Mouse (Mus musculus) midbrain, embryonic 15.5 days (tissue): ENCODE results near the gene Pth2. TPM values are rescaled to one million over a fixed set of nuclear protein-coding genes. Genes with fewer than 3 reads are reported as not detected.
A peak's percentile ranks its signal among the peaks of the same experiment; 100 is the strongest.

Source experiments
- ATAC-seq: fragments of 200-750 bp; cut with Nextera tagmentation; replicated peaks from 2 replicates; pipeline ENCODE4 v1.8.0; 2017; ENCODE audit warnings: moderate TSS enrichment
- H3K27ac ChIP-seq: fragments of 300-500 bp; sonication (generic); 2 replicates; pipeline ENCODE4 v1.5.1; 2015; ENCODE audit warnings: mild to moderate bottlenecking, inconsistent platforms
- H3K27me3 ChIP-seq: fragments of 300-500 bp; sonication (generic); replicated peaks from 2 replicates; pipeline ENCODE4 v1.6.1; 2015; ENCODE audit warnings: inconsistent platforms
- H3K36me3 ChIP-seq: fragments of 300-500 bp; sonication (generic); replicated peaks from 2 replicates; pipeline ENCODE4 v1.6.1; 2015; ENCODE audit warnings: inconsistent platforms
- H3K4me1 ChIP-seq: fragments of 300-500 bp; sonication (generic); 2 replicates; pipeline ENCODE4 v1.6.1; 2015; ENCODE audit warnings: inconsistent platforms
- H3K4me2 ChIP-seq: fragments of 300-500 bp; sonication (generic); 2 replicates; pipeline ENCODE4 v1.6.1; 2015; ENCODE audit warnings: inconsistent platforms, mild to moderate bottlenecking, moderate library complexity
- H3K4me3 ChIP-seq: fragments of 300-500 bp; sonication (generic); 2 replicates; pipeline ENCODE4 v1.5.1; 2015; ENCODE audit warnings: mild to moderate bottlenecking, inconsistent platforms
- H3K9ac ChIP-seq: fragments of 300-500 bp; sonication (generic); 2 replicates; pipeline ENCODE4 v1.6.1; 2015; ENCODE audit warnings: mild to moderate bottlenecking, inconsistent platforms
- H3K9me3 ChIP-seq: fragments of 300-500 bp; sonication (generic); 2 replicates; pipeline ENCODE4 v1.6.1; 2016; ENCODE audit warnings: inconsistent platforms
- WGBS: fragments of 180-500 bp; shearing (Covaris S2); methylation state at CpG from one replicate; pipeline ENCODE4 v1.1.7; 2015; ENCODE audit warnings: mixed read lengths; 5-methylcytosine and 5-hydroxymethylcytosine counted together
- microRNA-seq: library from miRNA; unstranded; fragments of <30 nt; microRNA quantifications from one replicate; pipeline ENCODE4, GENCODE M21; 2016
- polyA plus RNA-seq: library from polyadenylated mRNA; unstranded; fragments of >200 nt; fragmentation: Nextera tagmentation; extraction: Ambion mirVana; gene quantifications from 2 replicates; pipeline ENCODE4 v1.2.1, GENCODE M21; 2015

Pth2 gene
- polyA plus RNA-seq, 1 experiment from 2014 or later: 0.93 TPM

DNA sequence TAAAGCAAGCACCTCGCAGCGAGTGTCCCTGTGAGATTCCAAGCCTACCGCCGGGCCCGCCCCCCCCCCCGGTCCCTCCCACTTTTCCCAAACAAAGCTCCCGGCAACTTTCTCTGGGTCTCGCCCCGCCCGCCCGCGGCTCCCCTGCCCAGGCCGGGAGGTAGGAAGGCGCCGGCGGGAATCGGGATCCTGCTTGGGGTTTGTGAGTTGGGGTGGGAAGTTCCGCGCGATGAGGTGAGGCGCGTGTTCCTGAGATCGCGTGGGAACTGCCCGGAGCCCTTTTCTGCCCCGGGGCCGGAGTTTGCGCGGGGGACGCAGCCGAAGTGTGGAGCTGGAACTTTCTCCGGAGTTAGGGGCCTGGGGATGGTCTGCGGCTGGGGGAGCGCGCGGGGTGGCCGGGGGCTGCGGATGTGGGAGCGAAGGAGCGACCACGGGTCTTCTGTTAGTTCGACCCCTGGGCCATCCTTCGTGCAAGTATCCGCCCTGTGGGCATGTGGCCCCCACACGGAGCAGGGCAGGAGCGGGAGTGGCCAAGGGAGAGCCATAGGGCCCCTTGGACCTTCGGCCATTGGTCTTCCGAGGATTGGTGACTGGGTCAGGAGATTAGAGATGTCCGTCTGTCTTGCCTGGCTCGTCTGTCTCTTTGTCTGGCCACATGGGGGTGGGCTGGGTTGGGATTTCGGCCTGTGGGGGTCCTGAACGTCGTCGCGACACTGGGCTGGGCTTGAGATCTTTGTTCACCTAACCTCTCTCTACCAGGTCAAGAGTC is 35.1 kb downstream of the Pth2 start, which contains the start of gene Tead2:
Gene Tead2 (plus strand): TSS at position 81 of the 769 bp plus-strand sequence.
- Histone ChIP-seq H3K9me3 (no peaks in the 10 kb centered on the region), H3K36me3 (no peaks in the 10 kb centered on the region), H3K4me1 (peaks cover 19% of the 10 kb centered on the region), H3K4me3 (peak within 1 kb of the TSS; percentile 42), H3K9ac (peak within 1 kb of the TSS; percentile 43), H3K27ac (peak within 1 kb of the TSS; percentile 71), H3K27me3 (peaks cover 15% of the 10 kb centered on the region), H3K4me2 (peak within 1 kb of the TSS; percentile 63)
- 2% methylated on average over 54 of the region's 55 CpGs for WGBS
- peak; percentile 43 for ATAC-seq

DNA sequence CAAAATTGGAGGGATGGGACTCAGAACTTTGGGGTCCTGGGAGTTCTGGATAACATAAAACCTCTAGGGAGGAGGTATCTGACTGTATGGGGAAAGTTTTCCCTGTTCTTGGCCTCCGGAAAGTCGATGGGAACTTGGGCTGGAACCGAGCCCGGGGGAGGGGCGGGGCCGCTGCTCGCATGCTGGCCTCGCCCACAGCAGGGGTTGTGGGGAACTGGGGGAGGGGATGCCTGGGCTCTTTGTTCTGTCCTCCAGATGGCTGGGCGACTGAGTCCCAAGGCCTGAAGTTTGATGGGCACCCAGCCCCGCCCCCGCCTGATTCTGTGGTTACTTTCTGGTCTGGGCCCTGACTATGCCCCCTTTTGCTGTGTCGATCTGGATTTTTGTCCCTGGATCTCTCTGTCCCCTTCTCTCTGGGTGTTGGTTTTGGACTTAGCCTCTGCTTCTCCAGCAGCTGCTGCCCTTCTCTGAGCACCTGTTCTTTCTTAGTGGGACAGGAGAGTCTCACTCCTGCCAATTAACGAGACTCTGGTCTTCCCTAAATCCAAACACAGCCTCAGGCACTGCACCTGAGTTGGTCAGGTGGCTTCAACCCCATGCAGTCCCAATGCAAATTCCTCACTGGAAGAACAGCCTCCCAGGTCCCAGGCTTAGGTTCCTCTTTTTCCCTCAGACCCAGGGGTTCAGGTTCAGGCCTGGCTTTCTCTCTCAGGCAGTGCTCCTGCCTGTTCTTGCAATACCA is 35.8 kb downstream of the Pth2 start:
- H3K36me3 ChIP-seq: no peaks in the 10 kb centered on the region
- 1% methylated on average over 13 of the region's 13 CpGs for WGBS
- peak; percentile 55; the same call in 1 of the 2 replicates for ATAC-seq
- peaks cover 19% of the 10 kb centered on the region for H3K4me1 ChIP-seq
- H3K27me3 ChIP-seq: peaks cover 7% of the 10 kb centered on the region
- peak overlapping the region; percentile 63 for H3K4me2 ChIP-seq
- H3K9me3 ChIP-seq: no peaks in the 10 kb centered on the region
- H3K9ac ChIP-seq: peak overlapping the region; percentile 43
- peak overlapping the region; percentile 42 for H3K4me3 ChIP-seq
- peak overlapping the region; percentile 71 for H3K27ac ChIP-seq

DNA sequence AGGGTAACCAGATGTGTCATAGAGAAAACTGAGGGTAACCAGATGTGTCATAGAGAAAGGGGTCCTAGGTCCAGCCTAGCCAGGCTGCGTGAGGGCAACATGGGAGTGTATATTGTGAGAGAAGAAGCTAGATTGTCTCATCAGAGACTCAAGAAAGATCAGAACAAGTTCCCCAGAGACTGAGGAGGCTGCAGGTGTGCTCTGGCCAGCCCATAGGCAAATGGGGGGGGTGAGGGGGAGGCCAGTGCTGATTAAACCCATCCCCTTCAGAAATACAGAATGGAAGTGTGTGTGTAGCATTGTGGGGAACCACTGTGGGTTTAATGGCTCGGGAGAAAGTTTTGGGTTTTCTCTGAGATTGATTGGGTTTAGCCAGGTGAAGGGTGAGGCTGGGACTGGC is 40.9 kb downstream of the Pth2 start:
- H3K9ac ChIP-seq: no peak overlapping the region
- no peak overlapping the region for H3K4me2 ChIP-seq
- H3K9me3 ChIP-seq: no peaks in the 10 kb centered on the region
- no peaks in the 10 kb centered on the region for H3K27me3 ChIP-seq
- no peak overlapping the region for H3K27ac ChIP-seq
- no peak for ATAC-seq
- no peak overlapping the region for H3K4me3 ChIP-seq
- no peaks in the 10 kb centered on the region for H3K36me3 ChIP-seq
- WGBS: 94% methylated on average over 2 of the region's 2 CpGs
- peaks cover 6% of the 10 kb centered on the region; the same call in 1 of the 2 replicates for H3K4me1 ChIP-seq

DNA sequence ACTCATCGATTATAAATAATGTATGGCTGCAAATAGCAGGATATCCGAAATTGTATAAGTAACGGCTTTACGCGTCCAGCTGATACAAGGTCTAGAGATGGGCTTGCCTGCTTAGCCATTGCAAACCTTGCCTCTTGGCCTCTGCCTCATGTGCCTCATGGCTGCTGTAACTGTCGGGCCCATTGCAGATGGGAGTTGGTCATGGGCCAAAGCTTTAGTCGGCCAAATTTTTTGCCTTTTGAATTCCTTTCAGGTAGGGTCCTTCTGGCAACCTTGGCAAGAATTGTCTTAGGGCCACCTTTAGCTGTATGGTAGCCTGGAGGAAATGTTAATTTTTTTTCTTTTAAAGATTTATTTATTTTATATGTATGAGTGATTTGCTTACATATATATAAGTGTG is 44.0 kb downstream of the Pth2 start:
- Histone ChIP-seq H3K4me1 (no peaks in the 10 kb centered on the region), H3K27me3 (no peaks in the 10 kb centered on the region), H3K36me3 (no peaks in the 10 kb centered on the region), H3K4me2 (no peak overlapping the region), H3K9me3 (no peaks in the 10 kb centered on the region), H3K4me3 (no peak overlapping the region), H3K27ac (no peak overlapping the region), H3K9ac (no peak overlapping the region)
- ATAC-seq: no peak
- 96% methylated on average over 7 of the region's 7 CpGs for WGBS

DNA sequence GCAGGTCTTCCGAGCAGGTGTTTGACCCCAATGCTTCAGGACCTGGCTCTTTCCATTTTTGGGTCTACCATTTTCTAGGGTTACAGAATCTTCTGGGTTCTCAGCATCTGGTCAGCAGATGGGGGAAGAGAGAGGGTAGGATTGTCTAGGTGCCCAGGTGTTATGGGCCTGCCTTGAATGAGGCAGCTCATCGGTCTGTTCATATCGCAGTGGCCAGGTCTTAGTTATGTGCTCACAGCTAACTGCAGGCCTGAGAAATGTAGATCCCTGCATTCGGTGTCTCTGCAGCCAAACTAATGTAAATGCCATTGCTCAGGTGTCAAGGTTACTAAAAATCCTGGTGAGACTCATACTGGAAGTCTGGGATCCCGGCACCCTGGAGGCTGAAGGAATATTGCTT is 45.6 kb downstream of the Pth2 start:
- 96% methylated on average over 5 of the region's 5 CpGs for WGBS
- ATAC-seq: no peak
- Histone ChIP-seq H3K9me3 (no peaks in the 10 kb centered on the region), H3K36me3 (no peaks in the 10 kb centered on the region), H3K4me1 (no peaks in the 10 kb centered on the region), H3K4me3 (no peak overlapping the region), H3K9ac (no peak overlapping the region), H3K4me2 (no peak overlapping the region), H3K27ac (no peak overlapping the region), H3K27me3 (no peaks in the 10 kb centered on the region)

DNA sequence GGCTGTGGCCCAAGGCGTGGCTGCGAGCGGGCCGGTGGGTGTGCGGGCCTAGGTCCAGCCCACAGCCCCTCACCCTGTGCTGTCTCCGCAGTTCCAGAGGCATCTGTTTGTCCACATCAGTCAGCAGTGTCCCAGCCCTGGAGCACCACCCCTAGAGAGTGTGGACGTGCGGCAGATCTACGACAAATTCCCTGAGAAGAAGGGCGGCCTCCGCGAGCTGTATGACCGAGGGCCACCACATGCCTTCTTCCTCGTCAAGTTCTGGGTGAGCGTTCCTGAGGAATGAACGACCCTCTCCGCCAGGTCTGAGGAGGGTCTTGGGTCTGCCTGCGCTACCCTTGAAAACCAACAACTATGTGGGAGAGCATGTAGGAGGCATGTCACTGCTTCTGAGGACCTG is 47.8 kb downstream of the Pth2 start:
- no peak overlapping the region for H3K9ac ChIP-seq
- H3K27ac ChIP-seq: no peak overlapping the region
- H3K4me1 ChIP-seq: no peaks in the 10 kb centered on the region; the same call in 1 of the 2 replicates
- no peaks in the 10 kb centered on the region for H3K36me3 ChIP-seq
- H3K27me3 ChIP-seq: no peaks in the 10 kb centered on the region
- no peak overlapping the region for H3K4me2 ChIP-seq
- H3K9me3 ChIP-seq: no peaks in the 10 kb centered on the region
- H3K4me3 ChIP-seq: no peak overlapping the region
- ATAC-seq: no peak
- WGBS: 92% methylated on average over 18 of the region's 18 CpGs

DNA sequence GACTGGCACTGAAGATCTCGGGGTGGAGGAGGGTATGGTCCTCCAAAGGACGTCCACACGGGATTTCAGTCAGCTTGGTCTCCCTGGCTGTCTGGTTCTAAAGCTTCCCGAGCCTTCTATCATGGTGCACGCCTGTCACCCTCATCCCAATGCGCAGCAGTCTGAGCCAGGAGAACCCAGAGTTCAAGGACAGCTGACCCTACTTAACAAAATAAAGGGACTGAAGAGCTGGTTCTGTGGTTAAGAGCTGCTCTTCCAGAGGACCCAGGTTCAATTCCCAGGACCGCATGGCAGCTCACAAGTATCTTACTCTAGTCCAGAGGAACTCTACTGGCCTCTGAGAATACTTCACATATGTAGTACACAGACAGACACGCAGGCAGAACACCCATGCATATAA is 48.3 kb downstream of the Pth2 start:
- WGBS: 96% methylated on average over 8 of the region's 8 CpGs
- H3K4me2 ChIP-seq: no peak overlapping the region
- no peaks in the 10 kb centered on the region for H3K36me3 ChIP-seq
- H3K4me3 ChIP-seq: no peak overlapping the region
- no peak overlapping the region for H3K9ac ChIP-seq
- H3K4me1 ChIP-seq: peaks cover 5% of the 10 kb centered on the region
- no peaks in the 10 kb centered on the region for H3K9me3 ChIP-seq
- ATAC-seq: no peak
- H3K27me3 ChIP-seq: 0 out of 2 replicates have a peak, but pooled peaks cover 4% of the 10 kb centered on the region
- H3K27ac ChIP-seq: no peak overlapping the region

DNA sequence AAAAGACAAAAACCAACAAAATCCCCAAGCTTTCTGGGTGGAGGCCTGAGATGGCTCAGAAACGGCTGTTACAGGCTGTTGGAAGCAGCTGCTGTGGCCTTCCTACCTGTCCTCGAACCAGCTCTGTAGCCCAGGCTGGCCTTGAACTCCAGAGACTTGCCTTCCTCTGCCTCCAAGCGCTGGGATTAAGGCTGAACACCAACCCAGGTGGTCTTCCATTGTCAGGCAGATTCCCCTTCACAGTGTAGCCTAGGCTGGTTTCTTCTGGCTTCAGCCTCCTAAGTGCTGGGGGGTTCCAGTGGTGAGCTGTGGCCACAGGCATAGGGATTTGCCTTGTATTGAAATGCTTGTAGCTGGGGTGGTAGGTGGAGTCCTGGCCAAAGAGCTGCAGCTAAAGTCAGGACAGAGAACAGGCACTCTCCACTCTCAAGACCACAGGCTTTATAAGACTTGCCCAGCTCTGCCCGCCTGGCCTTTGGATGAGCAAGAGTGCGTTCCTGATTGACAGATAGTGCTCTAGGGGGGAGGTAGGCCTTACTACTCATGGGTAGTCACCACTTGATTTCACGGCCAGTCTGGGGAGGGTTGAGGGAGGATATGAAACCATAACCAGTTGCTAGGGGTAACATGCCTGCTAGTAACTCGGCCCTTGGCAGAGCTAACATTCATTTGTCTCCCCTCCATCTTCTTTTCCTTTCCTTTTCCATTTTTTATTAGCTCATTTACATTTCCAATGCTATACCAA is 48.8 kb downstream of the Pth2 start:
- H3K27ac ChIP-seq: no peak overlapping the region
- 85% methylated on average over 7 of the region's 7 CpGs for WGBS
- no peak overlapping the region for H3K9ac ChIP-seq
- H3K4me2 ChIP-seq: no peak overlapping the region
- H3K4me1 ChIP-seq: peaks cover 9% of the 10 kb centered on the region
- no peak overlapping the region for H3K4me3 ChIP-seq
- H3K36me3 ChIP-seq: no peaks in the 10 kb centered on the region
- no peaks in the 10 kb centered on the region for H3K9me3 ChIP-seq
- no peak for ATAC-seq
- H3K27me3 ChIP-seq: 0 out of 2 replicates have a peak, but pooled peaks cover 7% of the 10 kb centered on the region

DNA sequence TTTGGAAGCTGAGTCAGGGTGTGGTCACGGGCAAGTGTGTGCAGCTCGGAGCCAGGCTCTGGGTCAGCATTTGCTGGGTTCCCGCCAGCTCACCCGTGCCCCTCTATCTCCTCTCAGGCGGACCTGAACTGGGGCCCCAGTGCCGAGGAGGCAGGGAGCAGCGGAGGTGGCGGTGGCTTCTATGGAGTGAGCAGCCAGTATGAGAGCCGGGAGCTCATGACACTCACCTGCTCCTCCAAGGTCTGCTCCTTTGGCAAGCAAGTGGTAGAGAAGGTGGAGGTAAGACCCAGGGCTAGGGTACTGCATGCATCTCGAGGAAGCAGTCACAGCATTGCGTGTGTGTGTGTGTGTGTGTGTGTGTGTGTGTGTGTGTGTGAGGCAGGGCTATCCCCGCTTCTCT is 50.4 kb downstream of the Pth2 start:
- Histone ChIP-seq H3K27ac (no peak overlapping the region), H3K27me3 (0 out of 2 replicates have a peak, but pooled peaks cover 7% of the 10 kb centered on the region), H3K4me3 (no peak overlapping the region), H3K9me3 (no peaks in the 10 kb centered on the region), H3K4me2 (no peak overlapping the region), H3K9ac (no peak overlapping the region), H3K4me1 (peaks cover 16% of the 10 kb centered on the region), H3K36me3 (no peaks in the 10 kb centered on the region)
- 91% methylated on average over 12 of the region's 12 CpGs for WGBS
- no peak for ATAC-seq

Small RNA genes within 50 kb of the gene (microRNA-seq; reads per million reads assigned to microRNA genes)
- not detected for gene Mir7055

Other genes starting within 250 kb of the Pth2 start
- gene Tsks, start 237.8 kb upstream of the Pth2 start, polyA plus RNA-seq: 0.11 and 0.21 TPM in 2 replicates
- gene Cpt1c, start 206.1 kb upstream of the Pth2 start, polyA plus RNA-seq: 56.5 and 58.2 TPM in 2 replicates
- 697 and 717 TPM in 2 replicates for gene Prmt1, start 194.4 kb upstream of the Pth2 start, polyA plus RNA-seq
- 61.9 and 66.8 TPM in 2 replicates for gene Irf3, start 183.3 kb upstream of the Pth2 start, polyA plus RNA-seq
- 10.0 and 12.3 TPM in 2 replicates for gene Bcl2l12, start 182.3 kb upstream of the Pth2 start, polyA plus RNA-seq
- gene Scaf1, start 164.6 kb upstream of the Pth2 start, polyA plus RNA-seq: 54.5 and 56.7 TPM in 2 replicates
- gene Rras, start 163.0 kb upstream of the Pth2 start, polyA plus RNA-seq: 12.5 and 15.2 TPM in 2 replicates
- 16.2 and 18.1 TPM in 2 replicates for gene Prr12, start 128.1 kb upstream of the Pth2 start, polyA plus RNA-seq
- gene Nosip, start 118.6 kb upstream of the Pth2 start, polyA plus RNA-seq: 67.2 and 72.1 TPM in 2 replicates
- 15.7 and 15.9 TPM in 2 replicates for gene Prrg2, start 118.3 kb upstream of the Pth2 start, polyA plus RNA-seq
- gene Rcn3, start 88.8 kb upstream of the Pth2 start, polyA plus RNA-seq: 55.4 and 62.2 TPM in 2 replicates
- gene Fcgrt, start 77.1 kb upstream of the Pth2 start, polyA plus RNA-seq: 32.0 and 36.8 TPM in 2 replicates
- 742 and 762 TPM in 2 replicates for gene Rps11, start 56.6 kb upstream of the Pth2 start, polyA plus RNA-seq
- gene Rpl13a, start 52.2 kb upstream of the Pth2 start, polyA plus RNA-seq: 582 and 606 TPM in 2 replicates
- gene Gm45713, start 44.8 kb upstream of the Pth2 start, polyA plus RNA-seq: not detected in 2 replicates
- gene Flt3l, start 44.6 kb upstream of the Pth2 start, polyA plus RNA-seq: 2.1 and 2.3 TPM in 2 replicates
- 87.1 and 90.0 TPM in 2 replicates for gene Pih1d1, start 26.7 kb upstream of the Pth2 start, polyA plus RNA-seq
- gene Aldh16a1, start 26.4 kb upstream of the Pth2 start, polyA plus RNA-seq: 16.1 and 19.8 TPM in 2 replicates
- gene Slc17a7, start 17.0 kb upstream of the Pth2 start, polyA plus RNA-seq: 0.59 and 1.0 TPM in 2 replicates
- not detected in 2 replicates for gene Gfy, start 1.4 kb upstream of the Pth2 start, polyA plus RNA-seq
- 0.63 and 0.84 TPM in 2 replicates for gene Ccdc155, start 23.9 kb downstream of the Pth2 start, polyA plus RNA-seq
- 4.0 and 5.8 TPM in 2 replicates for gene Dkkl1, start 31.2 kb downstream of the Pth2 start, polyA plus RNA-seq
- gene Tead2, start 34.8 kb downstream of the Pth2 start, polyA plus RNA-seq: 45.7 and 55.8 TPM in 2 replicates
- 1.3 and 1.7 TPM in 2 replicates for gene Cd37, start 58.1 kb downstream of the Pth2 start, polyA plus RNA-seq
- gene Slc6a16, start 60.1 kb downstream of the Pth2 start, polyA plus RNA-seq: 0.50 and 0.91 TPM in 2 replicates
- not detected in 2 replicates for gene Slc6a21, start 96.5 kb downstream of the Pth2 start, polyA plus RNA-seq
- gene Trpm4, start 152.8 kb downstream of the Pth2 start, polyA plus RNA-seq: 10.7 and 12.7 TPM in 2 replicates
- 0.23 and 0.26 TPM in 2 replicates for gene Hrc, start 154.3 kb downstream of the Pth2 start, polyA plus RNA-seq
- gene Ppfia3, start 186.0 kb downstream of the Pth2 start, polyA plus RNA-seq: 29.9 and 31.3 TPM in 2 replicates
- 24.4 TPM in 2 replicates for gene Lin7b, start 189.6 kb downstream of the Pth2 start, polyA plus RNA-seq
- 202 and 214 TPM in 2 replicates for gene Snrnp70, start 214.7 kb downstream of the Pth2 start, polyA plus RNA-seq
- not detected in 2 replicates for gene Kcna7, start 224.7 kb downstream of the Pth2 start, polyA plus RNA-seq
- 0.10 TPM in 1 of 2 replicates, not detected in the other for gene Ntf5, start 232.7 kb downstream of the Pth2 start, polyA plus RNA-seq
- 0.45 and 0.63 TPM in 2 replicates for gene Lhb, start 239.8 kb downstream of the Pth2 start, polyA plus RNA-seq